Mouse (Mus musculus) fat pad, adult 2 months (tissue): ENCODE measurements around the gene Cldn12.

Experiments
- DNase-seq: peaks from one replicate; pipeline ENCODE4 v3.0.0-alpha.2; 2011; ENCODE audit warnings: low read depth, low spot score; ENCODE audit errors: extremely low read depth

Cldn12 gene

GRCm38 (mm10) chr5:5514196-5515076 lies at the start of gene Cldn12:
Gene Cldn12 (minus strand): TSS chr5:5514958.
- DNase-seq = peak; percentile 68

GRCm38 (mm10) chr5:5562435-5562834 lies 47.7 kb upstream of the Cldn12 start:
- DNase-seq = no peak

DNA sequence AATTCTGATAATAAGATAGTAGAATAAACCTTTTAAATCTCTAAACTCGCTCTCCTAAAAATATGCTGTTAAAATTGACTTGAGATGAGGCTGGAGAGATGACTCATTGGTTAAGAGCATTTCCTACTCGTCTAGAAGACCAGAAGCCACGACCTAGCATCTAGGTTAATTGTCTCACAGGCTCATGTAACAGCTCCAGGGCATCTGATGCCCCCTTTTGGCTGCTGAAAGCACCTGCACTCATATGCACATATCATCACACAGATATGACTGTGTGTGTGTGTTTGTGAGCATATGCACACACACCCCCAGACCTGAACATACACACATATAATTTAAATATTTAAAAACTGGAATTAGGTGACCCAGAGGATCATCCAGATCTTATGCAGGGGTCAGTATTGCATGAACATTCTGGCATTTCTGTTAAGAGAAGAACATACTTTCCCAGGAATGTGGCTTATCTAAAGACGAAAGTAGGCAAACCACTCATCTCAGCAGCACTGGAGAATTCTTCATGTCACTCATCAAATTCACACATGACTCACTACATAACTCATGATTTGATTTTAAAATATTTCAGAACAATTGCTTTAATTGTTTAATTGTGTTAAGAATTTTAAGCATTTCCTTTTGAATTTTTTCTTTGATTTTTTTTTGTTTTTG lies 46.4 kb upstream of the Cldn12 start:
- DNase-seq = no peak

DNA sequence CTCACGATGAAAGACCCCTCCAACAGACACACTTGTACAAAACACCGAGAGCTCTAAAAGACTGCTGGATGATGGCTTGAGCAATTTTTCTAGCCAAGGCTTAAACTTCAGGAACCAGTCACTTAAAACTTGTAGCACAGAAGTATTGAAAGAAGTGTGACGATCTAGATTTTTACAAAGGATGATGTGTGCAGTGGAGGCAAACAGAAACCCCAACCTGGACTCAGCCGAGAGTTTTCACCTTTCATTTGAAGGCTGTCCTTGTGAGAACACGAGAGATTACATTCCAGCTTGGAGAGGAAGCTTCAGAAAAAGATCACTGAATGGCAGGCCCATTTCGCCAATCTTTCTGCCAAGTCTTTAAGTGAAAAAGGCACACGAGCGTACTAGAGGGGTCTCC lies 45.0 kb upstream of the Cldn12 start:
- DNase-seq = no peak

DNA sequence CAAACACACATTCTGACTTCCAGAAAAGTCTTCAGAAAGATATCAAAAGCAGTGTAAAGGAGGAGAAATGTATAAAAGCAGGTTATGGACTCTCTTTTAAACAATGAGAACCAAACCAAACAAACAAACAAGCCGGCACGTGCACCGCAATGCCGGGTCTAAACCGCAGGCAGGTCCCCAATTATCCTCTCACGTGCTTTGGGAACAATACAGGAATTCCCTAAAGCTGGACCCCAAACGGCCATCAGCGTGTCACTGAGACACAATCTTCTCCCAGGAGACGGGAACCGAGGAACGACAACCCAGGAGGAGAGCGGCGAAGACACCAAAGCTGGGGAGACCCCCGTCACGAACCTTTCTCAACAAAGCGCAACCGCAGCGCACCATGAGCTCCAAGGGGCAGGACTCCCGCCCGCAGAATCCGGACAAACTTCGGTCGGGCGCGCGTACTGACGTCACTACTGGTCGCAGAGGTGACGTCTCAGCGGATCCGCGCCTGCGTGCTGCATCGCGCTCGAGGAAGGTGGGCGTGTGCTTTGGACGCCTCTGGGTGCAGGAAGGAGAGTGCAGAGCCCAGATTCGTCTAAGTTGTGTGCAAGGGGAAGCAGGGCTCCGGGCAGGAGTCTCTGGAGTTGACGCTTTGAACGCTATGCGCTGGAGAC lies 44.5 kb upstream of the Cldn12 start, which contains the start of gene Gtpbp10:
TSS of gene Gtpbp10 (minus strand) at position 460 of the 662 bp plus-strand sequence.
- peak; percentile 18 for DNase-seq

DNA sequence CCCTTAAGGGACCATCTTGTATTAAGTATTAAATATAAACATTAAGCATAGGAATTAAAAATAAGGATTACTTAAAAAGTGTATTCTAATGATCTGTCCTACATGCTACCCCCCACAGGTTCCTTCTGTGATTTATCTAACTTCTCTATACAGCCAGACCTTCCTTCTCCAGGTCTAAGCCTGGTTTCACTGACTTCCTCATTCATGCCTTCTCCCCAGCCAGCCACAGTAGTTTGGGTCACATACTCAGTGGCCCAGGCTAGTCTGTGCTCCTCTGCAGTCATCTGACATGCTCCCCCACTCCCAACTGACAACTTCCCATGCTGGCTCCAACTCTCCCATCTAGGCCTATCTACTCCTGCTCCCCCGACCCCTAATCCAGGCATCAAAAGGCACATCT lies 36.4 kb upstream of the Cldn12 start:
- no peak for DNase-seq

GRCm38 (mm10) chr5:5540385-5540784 lies 25.6 kb upstream of the Cldn12 start:
- no peak for DNase-seq

- DNase-seq = no peak
Measured at GRCm38 (mm10) chr5:5539771-5540170, 25.0 kb upstream of the Cldn12 start.

- no peak for DNase-seq
Measured at GRCm38 (mm10) chr5:5536131-5536530, 21.4 kb upstream of the Cldn12 start.

DNA sequence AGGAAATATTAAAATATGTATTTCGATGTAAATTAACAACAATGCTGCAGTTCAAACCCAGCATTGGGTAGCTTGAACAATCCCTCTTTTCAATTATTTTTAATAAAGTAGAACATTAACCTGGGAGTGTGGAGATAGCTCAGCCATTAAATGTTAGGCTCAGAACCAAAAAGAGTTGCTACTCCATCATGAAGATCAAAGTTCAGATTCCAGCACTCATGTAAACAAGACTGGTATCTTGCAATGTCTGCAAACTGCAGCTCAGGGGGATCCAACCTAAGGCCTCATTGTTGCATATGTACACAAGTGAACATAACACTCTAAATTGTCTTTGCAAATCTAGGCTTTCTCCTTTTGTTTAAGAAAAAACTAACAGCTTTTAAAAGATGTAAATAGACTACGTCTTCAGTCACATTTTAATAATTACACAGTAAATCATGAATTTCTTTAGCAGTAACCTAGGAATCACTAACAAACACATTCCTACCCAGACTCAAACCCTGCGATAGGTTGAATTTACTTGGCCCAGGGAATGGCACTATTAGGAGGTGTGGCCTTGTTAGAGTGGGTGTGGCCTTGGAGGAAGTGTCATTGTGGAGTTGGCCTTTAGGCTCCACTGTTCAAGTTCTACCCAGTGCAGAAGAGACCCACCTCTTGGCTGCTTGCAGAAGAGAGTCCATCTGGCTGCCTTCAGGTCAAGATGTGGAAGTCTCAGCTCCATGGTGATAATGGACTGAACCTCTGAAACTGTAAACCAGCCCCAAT lies 19.1 kb upstream of the Cldn12 start:
- DNase-seq = no peak

DNA sequence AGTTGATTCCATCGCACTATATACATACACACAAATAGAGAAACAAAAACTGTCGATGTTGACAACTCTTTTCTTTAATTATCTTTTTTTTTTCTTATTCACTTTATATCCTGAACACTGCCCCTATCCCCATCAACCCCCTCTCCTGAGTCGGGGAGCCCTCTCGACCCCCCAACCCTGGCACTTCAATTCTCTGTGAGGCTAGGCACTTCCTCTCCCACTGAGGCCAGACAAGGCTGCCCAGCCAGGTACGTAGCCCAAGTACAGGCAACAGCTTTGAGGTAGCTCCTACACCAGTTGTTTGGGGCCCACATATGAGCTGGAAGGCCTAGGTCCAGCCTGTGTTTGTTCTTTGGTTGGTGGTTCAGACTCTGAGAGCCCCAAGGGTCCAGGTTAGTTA lies 653 bp upstream of the Cldn12 start:
- no peak for DNase-seq

DNA sequence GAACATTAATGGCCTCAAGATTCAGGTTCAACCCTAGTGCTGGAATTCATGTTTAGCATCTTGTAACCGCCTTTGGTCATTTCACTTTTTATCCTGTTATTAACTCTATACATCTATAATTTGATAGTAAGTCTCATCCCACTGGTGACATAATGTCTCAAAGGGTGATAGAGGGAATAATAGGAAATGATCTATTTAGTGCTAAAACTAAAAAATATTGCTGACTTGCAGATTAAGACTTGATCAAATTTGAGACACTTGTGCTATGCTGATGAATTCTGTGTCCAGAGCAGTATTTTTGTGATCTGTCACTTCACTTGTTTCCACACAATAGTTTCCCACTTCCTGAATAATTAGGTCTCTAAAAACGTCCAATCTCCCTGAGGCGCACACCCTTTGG lies 3.4 kb downstream of the Cldn12 start:
- no peak for DNase-seq

GRCm38 (mm10) chr5:5510989-5511388 lies 3.8 kb downstream of the Cldn12 start:
- no peak for DNase-seq

DNA sequence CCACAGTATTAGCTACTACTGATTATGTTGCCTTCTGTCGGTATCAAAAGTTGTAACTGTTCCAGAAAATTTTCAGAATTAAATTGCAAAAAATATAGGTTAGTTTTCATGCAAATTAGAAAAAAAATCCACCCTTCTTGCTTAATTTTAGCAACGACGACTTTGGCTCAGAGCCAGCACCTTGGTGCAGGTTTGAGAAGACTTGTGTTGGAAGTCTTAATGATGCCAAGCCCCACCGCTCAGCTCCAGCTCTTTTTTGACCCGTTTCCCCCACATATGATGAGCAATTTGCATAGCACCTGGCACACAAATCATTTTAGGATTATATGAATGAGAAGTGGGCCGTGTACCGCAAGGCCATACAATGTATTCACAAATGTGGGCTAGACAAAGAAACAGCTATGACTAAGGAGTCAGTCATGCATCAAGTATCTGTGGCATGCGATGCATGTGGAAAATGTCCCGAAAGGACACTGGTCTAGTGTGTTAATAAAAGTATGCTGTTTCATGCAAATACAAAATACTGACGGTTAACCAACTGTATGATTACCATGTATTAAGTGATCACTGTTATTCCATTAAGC lies 4.4 kb downstream of the Cldn12 start:
- DNase-seq = no peak

DNA sequence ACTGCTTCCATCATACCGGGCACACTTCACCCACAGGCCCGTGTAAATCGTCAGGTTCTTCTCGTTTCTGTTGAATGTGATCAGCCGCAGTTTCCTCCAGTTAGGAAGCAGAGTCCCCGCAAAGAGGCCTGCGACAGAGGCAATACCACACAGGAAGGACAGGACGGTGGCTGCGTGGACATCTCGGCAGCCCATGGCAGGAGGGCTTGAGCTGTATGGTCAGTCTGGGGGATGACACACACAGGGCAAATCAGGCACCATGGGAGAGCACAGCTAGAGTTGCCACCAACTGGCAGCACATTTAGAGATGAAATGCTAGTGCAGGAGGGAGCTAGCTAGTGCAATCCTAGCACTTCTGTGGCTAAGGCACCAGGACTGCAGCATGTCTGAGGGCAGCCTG lies 6.5 kb downstream of the Cldn12 start:
- DNase-seq = no peak

DNA sequence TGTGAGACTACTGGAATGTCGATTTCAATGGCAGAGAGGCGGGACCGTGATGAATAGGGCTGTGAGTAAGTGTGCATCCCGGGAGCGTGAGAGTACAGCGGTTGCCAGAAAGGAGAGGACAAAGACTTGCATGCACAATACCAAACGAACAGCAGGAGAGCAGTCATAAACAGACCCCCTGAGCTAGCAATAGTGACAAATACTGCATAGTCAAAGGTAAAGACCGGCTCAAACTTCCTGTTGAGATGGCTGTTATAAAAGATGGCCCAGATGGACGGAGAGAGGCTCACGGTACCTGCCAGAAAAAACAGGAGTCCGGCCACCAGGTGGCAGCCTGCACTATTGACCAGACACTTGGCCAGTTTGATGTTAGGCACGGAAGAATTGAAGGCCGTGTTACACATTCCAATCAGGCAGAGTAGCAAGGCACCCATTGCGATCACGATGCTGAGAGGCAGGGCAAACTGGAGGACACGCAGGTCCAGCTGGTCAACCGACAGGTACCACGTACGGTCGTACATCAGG lies 7.0 kb downstream of the Cldn12 start:
- no peak for DNase-seq

DNA sequence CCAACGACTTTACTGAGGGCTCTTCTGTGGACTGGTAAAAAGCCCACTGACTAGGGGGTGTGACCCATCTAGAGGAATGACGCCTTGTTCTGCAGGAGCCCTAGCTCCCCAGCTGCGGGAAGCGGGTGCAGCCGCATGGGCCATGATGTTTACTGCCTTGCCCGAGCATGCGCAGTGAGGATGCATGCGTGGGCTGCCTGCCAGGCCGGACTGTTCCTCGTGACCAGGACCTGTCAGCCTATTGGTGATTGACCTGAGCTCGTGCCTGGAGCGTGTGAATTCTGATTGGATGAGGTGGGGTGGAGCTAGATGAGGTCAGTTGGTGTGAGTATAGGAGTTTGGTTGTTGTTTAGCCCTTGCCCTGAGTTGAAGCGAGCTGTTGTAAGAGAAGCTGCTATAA lies 10.3 kb downstream of the Cldn12 start:
- DNase-seq = no peak

DNA sequence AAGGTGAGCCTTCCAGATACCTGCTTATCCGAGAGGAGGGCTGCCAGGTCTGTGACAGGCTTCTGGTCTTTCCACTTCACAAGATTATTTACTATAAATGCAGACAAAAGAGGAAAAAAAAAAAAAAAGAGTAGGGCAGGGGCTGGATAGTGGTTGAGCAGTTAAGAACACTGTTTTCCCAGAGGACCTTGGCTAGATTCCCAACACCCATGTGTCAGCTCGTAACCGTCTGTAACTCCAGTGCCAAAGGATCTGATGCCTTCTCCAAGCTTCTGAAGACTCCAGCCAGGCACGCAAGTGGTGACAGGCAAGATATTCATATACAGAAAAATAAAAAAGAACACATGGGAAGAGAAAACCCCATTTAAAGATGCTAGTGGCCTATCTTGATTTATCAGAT lies 11.4 kb downstream of the Cldn12 start:
- DNase-seq = peak; percentile 70

GRCm38 (mm10) chr5:5501583-5501982 lies 13.2 kb downstream of the Cldn12 start:
- DNase-seq = no peak

- DNase-seq = no peak
Measured at GRCm38 (mm10) chr5:5496393-5496792, 18.4 kb downstream of the Cldn12 start.
